Mouse (Mus musculus): Measurements from ENCODE around the gene Mark2.

Mark2 gene

DNA sequence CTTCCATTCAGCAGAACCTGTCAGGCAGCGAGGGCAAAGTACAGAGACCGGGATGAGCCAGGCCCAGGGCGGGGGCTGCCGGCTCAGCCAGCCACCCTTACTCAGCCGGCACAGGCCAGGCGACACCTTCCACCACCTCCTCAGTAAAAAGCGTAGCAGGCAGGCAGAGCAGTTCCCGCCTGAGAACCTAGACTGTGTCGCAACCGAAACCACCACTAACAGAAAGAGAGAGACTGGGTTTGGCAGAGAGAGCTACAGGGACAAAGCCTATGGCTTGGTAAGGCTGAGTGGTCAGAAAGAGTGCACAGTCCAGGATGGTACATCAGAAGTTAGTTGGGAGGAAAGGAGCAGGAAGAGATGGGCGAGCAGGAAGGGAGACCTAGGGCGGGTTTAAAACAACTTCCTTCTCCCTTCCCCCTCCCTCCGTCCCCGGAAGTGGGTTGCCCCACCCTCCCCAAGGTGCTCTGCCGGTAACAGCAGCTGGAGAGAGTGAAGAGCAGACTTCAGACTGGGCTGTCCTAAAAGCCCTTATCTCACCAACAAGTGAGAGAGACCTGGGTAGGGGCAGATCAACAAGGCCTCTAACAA, 46.5 kb downstream of the Mark2 start:
- in situ Hi-C loops (cut with MboI, MseI), result no loop called here

- in situ Hi-C loops (cut with MboI, MseI), result no loop called here
Observed at GRCm38 (mm10) chr19:7294098-7294876, 47.4 kb downstream of the Mark2 start.

DNA sequence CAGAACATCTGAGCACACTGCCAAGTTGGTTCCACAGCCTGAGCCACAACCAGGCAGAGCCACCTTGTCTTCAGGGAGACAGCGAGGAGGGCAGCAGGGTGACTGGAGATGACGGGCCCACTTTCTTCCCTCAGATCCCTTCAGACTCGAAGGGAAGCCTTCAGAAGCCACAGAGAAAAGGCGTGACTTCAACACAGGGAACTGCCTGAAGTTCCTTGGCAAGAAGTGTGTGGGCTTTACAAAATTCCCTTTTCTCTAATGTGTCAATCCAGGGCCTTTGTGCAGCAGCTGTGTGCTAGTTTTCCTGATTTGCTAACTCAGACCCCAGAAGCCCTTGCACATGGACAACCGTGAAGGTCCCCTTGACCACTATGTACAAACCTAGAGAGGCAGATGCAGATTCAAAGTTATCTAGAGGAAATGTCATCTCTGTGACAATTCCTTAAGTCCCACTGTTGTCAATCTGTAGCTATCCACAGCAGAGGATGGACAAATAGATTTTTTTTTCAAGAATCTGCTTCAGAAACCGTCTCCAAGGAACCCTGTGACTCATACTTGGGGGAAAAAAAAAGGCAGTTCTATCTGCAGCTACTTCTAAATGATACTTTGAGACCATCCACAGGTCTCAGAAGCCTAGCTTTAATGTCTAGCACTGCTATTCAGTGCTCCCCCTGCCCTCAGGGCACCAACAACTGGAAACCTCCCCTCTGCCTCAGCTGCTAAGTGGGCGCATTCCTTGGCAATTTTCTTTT, 49.5 kb downstream of the Mark2 start:
- in situ Hi-C loops (cut with MboI, MseI), result no loop called here

- in situ Hi-C loops (cut with MboI, MseI), result loop anchor here (5.0 kb wide), 1 partner anchor 43 kb away; no protein-coding TSS in a partner anchor
Observed at GRCm38 (mm10) chr19:7289767-7290166, 51.9 kb downstream of the Mark2 start.

DNA sequence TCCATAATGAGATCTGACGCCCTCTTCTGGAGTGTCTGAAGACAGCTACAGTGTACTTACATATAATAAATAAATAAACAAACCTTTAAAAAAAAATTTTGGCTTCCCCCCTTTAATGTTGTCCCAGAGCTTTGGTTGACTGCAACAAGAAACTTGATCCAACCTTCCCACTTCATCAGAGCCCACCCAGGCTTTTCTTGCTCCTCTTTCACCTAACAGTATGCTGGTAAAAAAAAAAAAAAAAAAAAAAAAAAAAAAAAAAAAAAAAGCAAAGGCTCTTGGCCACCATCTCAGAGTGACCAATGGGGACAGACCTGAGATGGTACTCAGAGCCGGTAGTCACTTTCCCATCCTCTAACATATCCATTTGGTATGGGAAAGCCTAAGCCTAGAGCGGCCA, 53.4 kb downstream of the Mark2 start:
- in situ Hi-C loops (cut with MboI, MseI), result loop anchor here (5.0 kb wide), 1 partner anchor 44 kb away; no protein-coding TSS in a partner anchor

- in situ Hi-C loops (cut with MboI, MseI), result loop anchor here (5.0 kb wide), 1 partner anchor 46 kb away; no protein-coding TSS in a partner anchor
Observed at GRCm38 (mm10) chr19:7286563-7287315, 54.9 kb downstream of the Mark2 start.

DNA sequence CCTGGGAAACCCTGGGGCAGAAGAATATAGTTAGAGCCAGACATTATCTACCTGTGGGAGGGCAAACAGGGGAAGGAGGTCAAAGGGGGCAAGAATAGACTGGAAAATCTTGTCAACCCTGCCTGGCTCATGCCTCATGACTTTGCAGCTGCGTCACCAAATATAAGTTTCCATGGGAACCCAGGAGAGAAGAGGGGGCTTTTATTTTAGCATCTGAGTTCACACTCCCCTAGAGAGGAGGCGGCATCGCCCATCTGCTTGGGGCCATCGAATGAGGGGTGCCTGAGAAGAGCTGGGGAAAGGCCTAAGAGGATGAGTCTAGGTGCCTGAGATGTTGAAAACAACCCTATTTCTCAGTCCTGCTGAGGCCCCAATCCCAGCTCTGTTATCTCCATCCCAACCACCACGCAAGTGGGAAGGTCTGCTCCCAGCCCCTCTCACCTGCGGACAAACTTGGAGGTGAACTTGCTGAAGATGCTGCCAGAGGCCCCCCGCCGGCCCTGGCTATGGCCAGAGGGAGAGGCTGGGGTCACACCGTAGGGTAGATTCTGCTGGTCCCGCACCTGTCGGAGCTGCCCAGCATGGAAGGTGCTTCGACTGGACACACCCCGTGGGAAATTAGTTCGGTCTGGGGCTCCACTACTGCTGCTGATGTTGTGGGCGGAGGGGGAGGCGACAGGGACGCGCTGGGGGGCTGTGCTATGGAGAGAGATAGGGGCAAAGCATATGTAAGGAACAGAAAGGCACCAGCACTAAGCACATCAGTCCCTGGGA, 60.9 kb downstream of the Mark2 start:
- in situ Hi-C loops (cut with MboI, MseI), result no loop called here

- in situ Hi-C loops (cut with MboI, MseI), result no loop called here
Observed at GRCm38 (mm10) chr19:7279114-7279513, 62.5 kb downstream of the Mark2 start.

GRCm38 (mm10) chr19:7278200-7278906, 63.3 kb downstream of the Mark2 start:
- in situ Hi-C loops (cut with MboI, MseI), result no loop called here

- in situ Hi-C loops (cut with MboI, MseI), result no loop called here
Observed at GRCm38 (mm10) chr19:7276796-7277195, 64.9 kb downstream of the Mark2 start.

- in situ Hi-C loops (cut with MboI, MseI), result no loop called here
Observed at GRCm38 (mm10) chr19:7276053-7276659, 65.5 kb downstream of the Mark2 start.

DNA sequence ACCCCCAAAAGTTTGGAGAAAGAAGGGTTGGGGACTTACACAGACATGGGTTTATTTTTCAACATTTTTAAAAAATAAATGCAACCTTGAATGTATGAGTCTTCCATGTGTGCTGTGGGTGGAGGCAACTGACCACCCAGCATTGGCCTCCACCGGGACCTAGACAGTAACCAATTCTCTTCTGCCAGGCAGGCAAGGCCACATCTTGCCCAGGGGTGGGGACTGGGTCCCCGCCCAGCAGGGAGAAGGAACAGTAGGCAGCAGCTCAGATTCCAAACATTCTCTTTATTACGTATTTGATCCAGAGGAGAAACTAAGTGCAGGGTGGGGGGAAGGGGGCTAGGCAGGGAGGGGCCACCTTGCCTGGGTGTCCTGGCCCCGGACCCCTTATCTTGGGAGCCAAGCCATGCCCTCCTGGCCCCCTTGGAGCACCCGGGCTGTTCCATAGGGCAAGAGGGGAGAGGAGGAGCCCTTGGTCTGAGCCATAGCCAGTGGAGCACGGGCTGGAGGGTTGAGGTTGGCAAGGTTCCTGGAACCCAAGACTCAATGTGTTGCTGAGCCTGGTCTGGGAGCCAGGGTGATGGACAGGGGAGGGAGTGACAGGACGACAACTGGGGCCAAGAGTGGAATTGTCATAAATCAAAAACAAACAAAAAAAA, 66.4 kb downstream of the Mark2 start:
- in situ Hi-C loops (cut with MboI, MseI), result no loop called here

DNA sequence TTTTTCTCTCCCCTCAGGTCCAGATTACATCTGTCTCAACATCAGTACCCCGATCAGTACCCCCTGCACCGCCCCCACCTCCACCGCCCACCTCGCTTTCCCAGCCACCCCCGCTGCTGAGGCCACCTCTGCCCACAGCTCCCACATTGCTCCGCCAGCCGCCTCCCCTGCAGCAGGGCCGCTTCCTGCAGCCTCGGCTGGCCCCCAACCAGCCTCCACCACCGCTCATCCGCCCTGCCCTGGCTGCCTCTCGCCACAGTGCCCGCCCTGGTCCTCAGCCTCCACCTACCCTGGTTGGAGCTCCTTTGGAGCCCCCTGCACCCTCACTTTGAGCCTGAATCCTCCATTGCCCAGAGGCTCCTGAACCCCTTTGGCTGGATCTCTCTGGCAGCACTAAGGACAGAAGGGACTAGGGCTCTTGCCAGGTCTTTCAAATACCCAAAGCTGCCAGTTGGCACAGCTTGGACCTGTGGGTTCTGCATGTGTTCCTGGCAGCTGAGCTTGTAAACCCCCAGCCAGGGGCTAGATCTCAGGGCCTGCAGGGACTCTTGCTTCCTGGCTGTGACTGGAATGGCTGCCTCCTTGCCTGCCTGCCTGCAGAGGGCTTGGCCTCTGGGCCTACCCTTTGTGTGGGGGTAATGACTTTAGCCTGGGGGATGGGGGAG, 67.2 kb downstream of the Mark2 start:
- in situ Hi-C loops (cut with MboI, MseI), result no loop called here

GRCm38 (mm10) chr19:7273486-7273885, 68.2 kb downstream of the Mark2 start:
- in situ Hi-C loops (cut with MboI, MseI), result no loop called here

DNA sequence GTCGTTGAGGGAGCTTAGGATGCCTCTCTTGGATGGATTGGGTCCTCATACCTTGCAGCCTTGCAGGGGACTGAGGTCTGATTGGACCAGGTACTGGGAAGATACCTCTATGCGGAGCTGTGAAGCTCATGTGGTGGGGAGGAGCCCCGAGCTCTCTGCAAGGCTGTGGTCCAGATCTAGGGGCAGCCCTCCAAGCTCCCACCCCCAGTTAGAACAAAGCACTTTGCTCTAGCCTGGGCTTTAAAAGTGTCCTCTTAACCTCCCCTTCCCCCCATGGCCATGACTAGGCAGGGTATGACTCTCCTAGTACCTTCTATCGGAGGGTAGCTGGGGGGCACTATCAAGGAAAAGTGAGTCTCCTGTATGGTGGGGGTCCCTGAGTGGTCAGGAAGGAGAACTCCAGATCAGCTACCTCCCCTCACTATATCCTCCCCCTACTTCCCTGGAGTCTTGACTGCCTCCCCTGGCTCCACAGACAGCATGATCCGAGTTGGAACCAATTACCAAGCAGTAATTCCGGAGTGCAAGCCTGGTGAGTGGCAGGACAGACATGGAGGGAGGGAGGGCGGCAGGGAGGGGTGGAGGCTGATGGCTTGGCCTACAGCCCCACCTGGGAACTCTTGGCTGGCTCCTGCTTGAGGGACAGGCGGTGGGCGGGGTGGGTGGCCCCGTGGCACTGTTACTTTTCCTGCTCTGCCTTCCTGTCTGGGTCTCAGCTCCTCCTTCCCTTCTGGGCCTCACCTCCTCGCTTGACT, 72.2 kb downstream of the Mark2 start:
- in situ Hi-C loops (cut with MboI, MseI), result no loop called here

GRCm38 (mm10) chr19:7268722-7269090, 73.0 kb downstream of the Mark2 start:
- in situ Hi-C loops (cut with MboI, MseI), result no loop called here

DNA sequence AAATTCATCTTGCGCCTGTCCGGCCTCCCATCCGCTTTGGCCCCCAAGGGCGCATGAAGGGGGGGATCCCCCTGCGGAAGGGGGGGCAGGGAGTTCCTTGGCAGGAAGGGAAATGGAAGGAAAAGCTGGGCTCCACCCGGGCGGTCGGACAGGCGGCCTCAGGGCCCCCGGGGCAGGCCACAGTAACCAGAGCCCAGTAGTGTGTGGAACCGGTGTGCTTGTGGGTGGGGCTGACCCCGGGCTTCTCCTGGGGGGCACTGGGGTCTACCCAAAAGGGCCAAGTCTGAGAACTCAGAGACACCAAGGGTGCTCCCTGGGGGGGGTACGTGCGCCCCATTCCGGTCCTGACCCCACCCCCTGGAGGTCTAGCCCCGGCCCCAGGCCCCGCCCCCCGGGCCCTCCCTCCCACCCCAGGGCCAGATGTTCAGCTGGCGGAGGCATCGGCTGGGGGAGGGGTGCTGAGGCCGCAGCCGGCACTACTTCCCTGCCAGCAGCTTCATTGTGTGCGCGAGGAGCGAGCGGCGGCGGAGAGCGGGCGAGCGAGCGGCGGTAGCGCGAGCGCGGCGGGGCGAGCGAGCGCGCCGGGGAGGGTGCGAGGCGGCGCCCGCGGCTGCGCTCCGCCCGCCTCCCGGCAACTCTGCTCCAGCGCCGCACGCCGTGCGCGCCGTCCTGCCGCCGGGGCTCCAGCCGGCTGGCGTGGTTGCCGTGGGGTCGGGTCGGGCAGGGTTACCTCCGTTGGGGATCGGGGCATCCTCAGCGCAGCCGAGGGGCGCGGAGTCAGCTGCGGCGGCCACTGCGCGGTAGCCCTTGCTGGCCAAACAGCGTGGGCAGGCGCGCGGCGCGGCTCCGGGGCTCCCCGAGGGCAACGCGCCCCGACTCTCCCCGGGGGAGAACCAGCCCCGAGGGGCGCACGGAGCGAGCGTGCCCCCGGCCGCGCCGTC, 73.6 kb downstream of the Mark2 start:
- in situ Hi-C loops (cut with MboI, MseI), result no loop called here

Data from T-helper 1 cell (primary cell).